8 mouse cellular contexts compared by ENCODE assay signal in genomic region chr13:104285737-104286311, GRCm38 (mm10). TPM values are rescaled to one million over a fixed set of nuclear protein-coding genes. Genes with fewer than 3 reads are reported as not detected.
DNase-seq lines count a peak whose midpoint lies in the region; ATAC-seq lines count a peak whose summit lies in the region.

No protein-coding gene starts in this region.

- peak; percentile 64 for DNase-seq in A20 (ENCODE audit: low read depth, low spot score)
- DNase-seq in Muller cell, postnatal 12 days (ENCODE audit: inconsistent ontology term), result peak; percentile 60
- peak; percentile 45 for DNase-seq in embryo, embryonic 9.5 days (ENCODE audit: extremely low spot score)
- DNase-seq in lung, adult 18-20 months, result peak; percentile 34 to 59
- no peak for DNase-seq in ovary, adult 18-20 months (ENCODE audit: low spot score)

- WGBS in heart, embryonic 13.5 days, result 1% methylated on average over 10 of the region's 10 CpGs
- WGBS in kidney, embryonic 16.5 days, result 1% methylated on average over 10 of the region's 10 CpGs
- under 1% methylated on average over 10 of the region's 10 CpGs for WGBS in neural tube, embryonic 15.5 days

- peak overlapping the region; percentile 79 for H3K4me2 ChIP-seq in heart, embryonic 13.5 days
- peak overlapping the region; percentile 80 for H3K4me2 ChIP-seq in kidney, embryonic 16.5 days (replicated peaks; ENCODE audit: low read depth, low read length)
- H3K4me2 ChIP-seq in neural tube, embryonic 15.5 days, result peak overlapping the region; percentile 81

- H3K27ac ChIP-seq in heart, embryonic 13.5 days (replicated peaks), result peak overlapping the region; percentile 96
- peak overlapping the region; percentile 83 for H3K27ac ChIP-seq in kidney, embryonic 16.5 days (ENCODE audit: low read length)
- H3K27ac ChIP-seq in neural tube, embryonic 15.5 days (replicated peaks), result peak overlapping the region; percentile 69

- no peak for ATAC-seq in heart, embryonic 13.5 days (ENCODE audit: extremely low read depth, insufficient number of reproducible peaks, low FRiP score, low TSS enrichment)
- no peak for ATAC-seq in kidney, embryonic 16.5 days (ENCODE audit: low FRiP score, low TSS enrichment)
- ATAC-seq in neural tube, embryonic 15.5 days (ENCODE audit: low FRiP score), result no peak

- H3K9ac ChIP-seq in heart, embryonic 13.5 days, result peak overlapping the region; percentile 89
- H3K9ac ChIP-seq in kidney, embryonic 16.5 days (replicated peaks; ENCODE audit: low read length), result peak overlapping the region; percentile 61
- H3K9ac ChIP-seq in neural tube, embryonic 15.5 days (replicated peaks), result peak overlapping the region; percentile 48

- H3K4me1 ChIP-seq in heart, embryonic 13.5 days, result peaks cover 5% of the 10 kb centered on the region
- peaks cover 6% of the 10 kb centered on the region for H3K4me1 ChIP-seq in kidney, embryonic 16.5 days (ENCODE audit: insufficient read depth, low read length)
- peaks cover 28% of the 10 kb centered on the region for H3K4me1 ChIP-seq in neural tube, embryonic 15.5 days

- peak overlapping the region; percentile 69 for H3K4me3 ChIP-seq in heart, embryonic 13.5 days
- peak overlapping the region; percentile 58 for H3K4me3 ChIP-seq in kidney, embryonic 16.5 days (ENCODE audit: low read length)
- peak overlapping the region; percentile 43 for H3K4me3 ChIP-seq in neural tube, embryonic 15.5 days (replicated peaks)

- H3K36me3 ChIP-seq in heart, embryonic 13.5 days, result no peaks in the 10 kb centered on the region
- no peaks in the 10 kb centered on the region for H3K36me3 ChIP-seq in kidney, embryonic 16.5 days (ENCODE audit: insufficient read depth, low read length)
- H3K36me3 ChIP-seq in neural tube, embryonic 15.5 days, result no peaks in the 10 kb centered on the region

- H3K9me3 ChIP-seq in heart, embryonic 13.5 days, result no peaks in the 10 kb centered on the region
- no peaks in the 10 kb centered on the region for H3K9me3 ChIP-seq in kidney, embryonic 16.5 days (ENCODE audit: low read length)
- H3K9me3 ChIP-seq in neural tube, embryonic 15.5 days (replicated peaks), result no peaks in the 10 kb centered on the region

- no peaks in the 10 kb centered on the region for H3K27me3 ChIP-seq in heart, embryonic 13.5 days (replicated peaks)
- no peaks in the 10 kb centered on the region for H3K27me3 ChIP-seq in kidney, embryonic 16.5 days (ENCODE audit: insufficient read depth, low read length)
- no peaks in the 10 kb centered on the region for H3K27me3 ChIP-seq in neural tube, embryonic 15.5 days (replicated peaks)

RNA-seq across cellular contexts. Expression of gene Adamts6, which starts 1.8 kb away (rescaled TPM):
- 3.7 and 4.2 TPM in 2 replicates for polyA plus RNA-seq in heart, embryonic 13.5 days (2015; fragmentation: Nextera tagmentation; extraction: Ambion mirVana)
- polyA plus RNA-seq in kidney, embryonic 16.5 days (2015; fragmentation: Nextera tagmentation; extraction: Ambion mirVana), result 1.9 and 3.2 TPM in 2 replicates
- 0.96 and 1.1 TPM in 2 replicates for polyA plus RNA-seq in neural tube, embryonic 15.5 days (2015; fragmentation: Nextera tagmentation; extraction: Ambion mirVana)

RNA-seq across cellular contexts. Expression of gene Ppwd1, which starts 57.2 kb away (rescaled TPM):
- polyA plus RNA-seq in heart, embryonic 13.5 days (2015; fragmentation: Nextera tagmentation; extraction: Ambion mirVana), result 8.1 TPM in 2 replicates
- 16.7 and 17.9 TPM in 2 replicates for polyA plus RNA-seq in kidney, embryonic 16.5 days (2015; fragmentation: Nextera tagmentation; extraction: Ambion mirVana)
- polyA plus RNA-seq in neural tube, embryonic 15.5 days (2015; fragmentation: Nextera tagmentation; extraction: Ambion mirVana), result 6.8 and 8.6 TPM in 2 replicates

RNA-seq across cellular contexts. Expression of gene Cenpk, which starts 57.4 kb away (rescaled TPM):
- polyA plus RNA-seq in heart, embryonic 13.5 days (2015; fragmentation: Nextera tagmentation; extraction: Ambion mirVana), result 49.5 and 53.6 TPM in 2 replicates
- polyA plus RNA-seq in kidney, embryonic 16.5 days (2015; fragmentation: Nextera tagmentation; extraction: Ambion mirVana), result 58.6 and 62.4 TPM in 2 replicates
- 10.6 and 22.3 TPM in 2 replicates for polyA plus RNA-seq in neural tube, embryonic 15.5 days (2015; fragmentation: Nextera tagmentation; extraction: Ambion mirVana)
